Mouse (Mus musculus) gastrocnemius, postnatal 25 days (tissue): ENCODE measurements around the gene Mmp9. TPM values are rescaled to one million over a fixed set of nuclear protein-coding genes. Genes with fewer than 3 reads are reported as not detected.
A peak's percentile ranks its signal among the peaks of the same experiment; 100 is the strongest.

Experiments
- DNase-seq: peaks from one replicate; pipeline ENCODE4 v3.0.0; 2022
- total RNA-seq, 2 experiments: library from RNA; stranded (reverse); gene quantifications; 1 replicate in 1 of 2; 2 replicates in 1 of 2; pipeline ENCODE4 v1.2.3; 2021

Gene Mmp9
- total RNA-seq, 2 experiments from 2014 or later, result 0.64 to 1.4 TPM

- no peak for DNase-seq
These were observed 15.1 kb downstream of the Mmp9 start for GRCm38 (mm10) chr2:164955725-164956124.

GRCm38 (mm10) chr2:164956195-164956594 lies 15.6 kb downstream of the Mmp9 start:
- DNase-seq, result no peak

GRCm38 (mm10) chr2:164957548-164958315 lies 17.2 kb downstream of the Mmp9 start:
- no peak for DNase-seq

GRCm38 (mm10) chr2:164960716-164961441 lies 20.3 kb downstream of the Mmp9 start, which contains the start of gene Slc12a5:
Gene Slc12a5, plus strand, starts transcription at chr2:164960802.
- DNase-seq, result no peak

GRCm38 (mm10) chr2:164961506-164962182 lies 21.1 kb downstream of the Mmp9 start:
- no peak for DNase-seq

GRCm38 (mm10) chr2:164962183-164962580 lies 21.6 kb downstream of the Mmp9 start:
- no peak for DNase-seq

- no peak for DNase-seq
These were observed 23.8 kb downstream of the Mmp9 start for GRCm38 (mm10) chr2:164964242-164964894.

- no peak for DNase-seq
These were observed 24.4 kb downstream of the Mmp9 start for GRCm38 (mm10) chr2:164964981-164965380.

GRCm38 (mm10) chr2:164966381-164966780 lies 25.8 kb downstream of the Mmp9 start:
- no peak for DNase-seq

- no peak for DNase-seq
These were observed 26.6 kb downstream of the Mmp9 start for GRCm38 (mm10) chr2:164967193-164967592.

GRCm38 (mm10) chr2:164967761-164968440 lies 27.3 kb downstream of the Mmp9 start:
- DNase-seq, result no peak

- DNase-seq, result peak; percentile 46
These were observed 27.9 kb downstream of the Mmp9 start for GRCm38 (mm10) chr2:164968451-164968851.

GRCm38 (mm10) chr2:164969348-164969781 lies 28.8 kb downstream of the Mmp9 start:
- no peak for DNase-seq

- no peak for DNase-seq
These were observed 30.1 kb downstream of the Mmp9 start for GRCm38 (mm10) chr2:164970631-164971196.

- DNase-seq, result no peak
These were observed 32.1 kb downstream of the Mmp9 start for GRCm38 (mm10) chr2:164972646-164973045.

GRCm38 (mm10) chr2:164975611-164976010 lies 35.0 kb downstream of the Mmp9 start:
- no peak for DNase-seq

GRCm38 (mm10) chr2:164979749-164980148 lies 39.2 kb downstream of the Mmp9 start:
- no peak for DNase-seq

- no peak for DNase-seq
These were observed 45.4 kb downstream of the Mmp9 start for GRCm38 (mm10) chr2:164985962-164986361.

GRCm38 (mm10) chr2:164986371-164987027 lies 45.9 kb downstream of the Mmp9 start:
- DNase-seq, result no peak

- DNase-seq, result no peak
These were observed 48.2 kb downstream of the Mmp9 start for GRCm38 (mm10) chr2:164988777-164989176.

GRCm38 (mm10) chr2:164991111-164991510 lies 50.5 kb downstream of the Mmp9 start:
- no peak for DNase-seq
